Mouse (Mus musculus) erythroblast, embryonic 14.5 days (primary cell): ENCODE measurements around the gene Vps52. TPM values are rescaled to one million over a fixed set of nuclear protein-coding genes. Genes with fewer than 3 reads are reported as not detected.
"Not testable (repeated sequence)": the region's sequence is repeated elsewhere in the genome, so short reads cannot be mapped to it uniquely, and the experiment has no call there.

Experiments
- H3K27me3 ChIP-seq: 2 replicates; pipeline ENCODE4 v1.6.1; 2012; ENCODE audit warnings: inconsistent platforms; ENCODE audit not compliant: control insufficient read depth
- H3K36me3 ChIP-seq: 2 replicates; pipeline ENCODE4 v1.6.1; 2012; ENCODE audit warnings: mild to moderate bottlenecking, inconsistent platforms; ENCODE audit not compliant: control insufficient read depth
- H3K4me1 ChIP-seq: 2 replicates; pipeline ENCODE4 v1.6.1; 2012; ENCODE audit warnings: inconsistent platforms; ENCODE audit not compliant: control insufficient read depth
- H3K4me3 ChIP-seq: replicated peaks from 2 replicates; pipeline ENCODE3; 2012; ENCODE audit warnings: moderate library complexity, mild to moderate bottlenecking, inconsistent platforms
- H3K9me3 ChIP-seq: 2 replicates; pipeline ENCODE4 v1.6.1; 2012; ENCODE audit warnings: low read length, inconsistent platforms, mixed read lengths; ENCODE audit not compliant: control insufficient read depth
- GATA1 ChIP-seq: IDR thresholded peaks from 2 replicates; pipeline ENCODE4 v1.6.1; 2012; ENCODE audit warnings: low read length, inconsistent platforms, mixed read lengths
- TAL1 ChIP-seq: IDR thresholded peaks from 3 replicates; pipeline ENCODE4 v1.6.1; 2012; ENCODE audit warnings: low read length, inconsistent platforms, mixed read lengths
- polyA plus RNA-seq: library from polyadenylated mRNA; stranded (reverse); fragments of >175 nt; gene quantifications from 2 replicates; pipeline ENCODE4 v1.2.3, GENCODE M21; 2012

Vps52 gene
- polyA plus RNA-seq, 1 experiment: 10.1 TPM

- H3K36me3 ChIP-seq: no peaks in the 10 kb centered on the region
- no peak overlapping the region for H3K4me3 ChIP-seq
- H3K4me1 ChIP-seq: peaks cover 7% of the 10 kb centered on the region
- H3K9me3 ChIP-seq: peaks cover 5% of the 10 kb centered on the region; the same call in 1 of the 2 replicates
- TF ChIP-seq GATA1: no peak
- no peak for TF ChIP-seq TAL1
- H3K27me3 ChIP-seq: peaks cover 10% of the 10 kb centered on the region
These were observed 17.1 kb downstream of the Vps52 start for GRCm38 (mm10) chr17:33972691-33973090.

- H3K36me3 ChIP-seq: no peaks in the 10 kb centered on the region
- H3K27me3 ChIP-seq: peaks cover 19% of the 10 kb centered on the region
- H3K4me1 ChIP-seq: peaks cover 11% of the 10 kb centered on the region
- peaks cover 5% of the 10 kb centered on the region; the same call in 1 of the 2 replicates for H3K9me3 ChIP-seq
- TF ChIP-seq TAL1 (no peak), GATA1 (no peak)
- H3K4me3 ChIP-seq: no peak overlapping the region
These were observed 18.0 kb downstream of the Vps52 start for GRCm38 (mm10) chr17:33973572-33973971.

- Histone ChIP-seq H3K4me3 (peak overlapping the region; percentile 57), H3K9me3 (peaks cover 2% of the 10 kb centered on the region; the same call in 1 of the 2 replicates), H3K36me3 (no peaks in the 10 kb centered on the region), H3K4me1 (peaks cover 11% of the 10 kb centered on the region), H3K27me3 (peaks cover 40% of the 10 kb centered on the region)
- TF ChIP-seq GATA1 (no peak), TAL1 (no peak)
These were observed 22.4 kb downstream of the Vps52 start for GRCm38 (mm10) chr17:33977861-33978557.

GRCm38 (mm10) chr17:33978631-33979031, 23.0 kb downstream of the Vps52 start:
- no peak for TF ChIP-seq GATA1
- TF ChIP-seq TAL1: no peak
- no peaks in the 10 kb centered on the region for H3K36me3 ChIP-seq
- peak overlapping the region; percentile 57 for H3K4me3 ChIP-seq
- peaks cover 8% of the 10 kb centered on the region for H3K4me1 ChIP-seq
- peaks cover 40% of the 10 kb centered on the region for H3K27me3 ChIP-seq
- H3K9me3 ChIP-seq: no peaks in the 10 kb centered on the region

DNA sequence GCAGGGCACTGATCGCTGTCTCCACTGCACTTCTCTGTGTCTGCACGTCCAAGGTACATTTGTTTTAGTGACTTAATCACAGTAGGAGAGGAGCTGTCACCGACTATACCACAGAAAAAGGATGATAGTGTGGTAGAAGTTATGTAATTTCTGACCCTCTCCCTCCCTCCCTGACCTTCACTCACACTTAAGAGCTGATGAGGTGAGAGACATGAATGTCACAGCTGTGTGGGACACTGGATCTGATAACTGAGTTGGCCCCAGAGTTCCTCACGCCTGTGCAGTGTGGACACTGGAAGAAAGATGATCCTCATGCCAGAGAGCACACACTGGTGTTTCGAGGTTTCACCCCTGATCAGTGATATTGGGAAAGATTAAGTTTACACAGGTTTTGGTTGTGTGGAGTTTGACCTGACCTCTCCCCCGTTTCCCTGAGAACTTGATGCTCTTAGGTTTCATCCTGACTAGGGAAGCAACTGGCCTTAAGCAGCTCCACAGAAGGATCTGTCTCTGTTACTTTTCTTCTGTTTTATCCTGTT, 24.0 kb downstream of the Vps52 start:
- peaks cover 6% of the 10 kb centered on the region for H3K4me1 ChIP-seq
- H3K4me3 ChIP-seq: no peak overlapping the region
- TF ChIP-seq TAL1 (no peak), GATA1 (no peak)
- H3K27me3 ChIP-seq: peaks cover 40% of the 10 kb centered on the region
- H3K9me3 ChIP-seq: no peaks in the 10 kb centered on the region
- H3K36me3 ChIP-seq: no peaks in the 10 kb centered on the region

- H3K27me3 ChIP-seq: peaks cover 40% of the 10 kb centered on the region
- H3K4me1 ChIP-seq: peaks cover 6% of the 10 kb centered on the region
- no peak overlapping the region for H3K4me3 ChIP-seq
- no peak for TF ChIP-seq TAL1
- TF ChIP-seq GATA1: no peak
- H3K36me3 ChIP-seq: no peaks in the 10 kb centered on the region
- H3K9me3 ChIP-seq: no peaks in the 10 kb centered on the region
These were observed 24.8 kb downstream of the Vps52 start for GRCm38 (mm10) chr17:33980181-33981035.

GRCm38 (mm10) chr17:33981192-33981909, 25.7 kb downstream of the Vps52 start:
- not testable (repeated sequence) for H3K36me3 ChIP-seq, H3K4me1 ChIP-seq, H3K4me3 ChIP-seq, H3K9me3 ChIP-seq
- peaks cover 36% of the 10 kb centered on the region for H3K27me3 ChIP-seq

DNA sequence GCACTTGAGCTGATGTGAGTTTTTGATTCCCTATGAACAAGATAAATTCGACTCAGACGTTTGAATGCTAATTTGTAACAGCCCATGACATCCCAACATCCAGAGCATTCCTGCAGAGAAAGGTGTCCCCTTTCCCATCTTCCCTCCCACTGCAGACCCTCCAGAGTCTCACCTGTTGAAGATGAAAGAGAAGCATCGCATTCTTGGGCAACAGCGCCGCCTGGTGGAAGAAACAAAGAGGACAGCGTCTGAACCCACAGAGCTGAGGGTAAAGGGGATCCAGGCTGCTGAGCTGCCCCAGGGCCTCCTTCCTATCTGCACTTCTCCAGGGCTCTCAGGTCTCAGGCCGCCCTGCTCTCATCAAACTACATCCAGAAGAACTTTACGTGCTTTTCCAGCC, 26.5 kb downstream of the Vps52 start:
- not testable (repeated sequence) for H3K9me3 ChIP-seq, H3K36me3 ChIP-seq, H3K4me1 ChIP-seq, H3K4me3 ChIP-seq
- H3K27me3 ChIP-seq: peaks cover 33% of the 10 kb centered on the region
